Mouse (Mus musculus): ENCODE data around the gene Klk4. TPM values are rescaled to one million over a fixed set of nuclear protein-coding genes. Genes with fewer than 3 reads are reported as not detected.

Gene Klk4
- not detected in 2 replicates for polyA plus RNA-seq (2012; rRNA removed)

GRCm38 (mm10) chr7:43880912-43881311 is at the start of gene Klk4:
Klk4 (plus strand) TSS chr7:43881160.

GRCm38 (mm10) chr7:43841701-43842100 is 39.3 kb upstream of the Klk4 start, which contains the start of gene Klk5:
Klk5 (plus strand) TSS chr7:43841971.

GRCm38 (mm10) chr7:43933440-43933839 is 52.5 kb downstream of the Klk4 start, which contains the start of gene Klk15:
Klk15 (plus strand) TSS chr7:43933740.

Other genes with a start within 250 kb of the Klk4 start
- 0.05 TPM in 1 of 2 replicates, not detected in the other for gene Ceacam18, start 246.5 kb upstream of the Klk4 start, polyA plus RNA-seq (2012; rRNA removed)
- 0.71 and 1.8 TPM in 2 replicates for gene Siglece, start 221.0 kb upstream of the Klk4 start, polyA plus RNA-seq (2012; rRNA removed)
- 7.3 and 10.5 TPM in 2 replicates for gene Ctu1, start 209.1 kb upstream of the Klk4 start, polyA plus RNA-seq (2012; rRNA removed)
- gene Klk14, start 190.7 kb upstream of the Klk4 start, polyA plus RNA-seq (2012; rRNA removed), result 8.7 and 11.1 TPM in 2 replicates
- gene Klk13, start 168.6 kb upstream of the Klk4 start, polyA plus RNA-seq (2012; rRNA removed), result 36.1 and 62.4 TPM in 2 replicates
- 2.5 and 6.0 TPM in 2 replicates for gene Klk12, start 112.3 kb upstream of the Klk4 start, polyA plus RNA-seq (2012; rRNA removed)
- 27.7 and 37.5 TPM in 2 replicates for gene Klk11, start 106.6 kb upstream of the Klk4 start, polyA plus RNA-seq (2012; rRNA removed)
- 70.8 and 139 TPM in 2 replicates for gene Klk10, start 100.1 kb upstream of the Klk4 start, polyA plus RNA-seq (2012; rRNA removed)
- gene Klk9, start 89.3 kb upstream of the Klk4 start, polyA plus RNA-seq (2012; rRNA removed), result 13.5 and 28.2 TPM in 2 replicates
- gene Klk8, start 83.6 kb upstream of the Klk4 start, polyA plus RNA-seq (2012; rRNA removed), result 35.2 and 46.8 TPM in 2 replicates
- 5.4 and 17.8 TPM in 2 replicates for gene Klk7, start 69.9 kb upstream of the Klk4 start, polyA plus RNA-seq (2012; rRNA removed)
- 4.1 and 11.7 TPM in 2 replicates for gene Klk6, start 56.7 kb upstream of the Klk4 start, polyA plus RNA-seq (2012; rRNA removed)
- 26.4 and 45.6 TPM in 2 replicates for gene Klk5, start 39.2 kb upstream of the Klk4 start, polyA plus RNA-seq (2012; rRNA removed)
- not detected in 2 replicates for gene Klk15, start 52.6 kb downstream of the Klk4 start, polyA plus RNA-seq (2012; rRNA removed)
- gene Klk1b8, start 69.5 kb downstream of the Klk4 start, polyA plus RNA-seq (2012; rRNA removed), result not detected in 2 replicates
- not detected in 2 replicates for gene Klk1b1, start 85.6 kb downstream of the Klk4 start, polyA plus RNA-seq (2012; rRNA removed)
- not detected in 2 replicates for gene Klk1b9, start 94.9 kb downstream of the Klk4 start, polyA plus RNA-seq (2012; rRNA removed)
- not detected in 2 replicates for gene Klk1b11, start 114.7 kb downstream of the Klk4 start, polyA plus RNA-seq (2012; rRNA removed)
- gene Klk1b26, start 131.0 kb downstream of the Klk4 start, polyA plus RNA-seq (2012; rRNA removed), result 0.30 and 0.31 TPM in 2 replicates
- not detected in 2 replicates for gene Klk1b27, start 171.1 kb downstream of the Klk4 start, polyA plus RNA-seq (2012; rRNA removed)
- not detected in 2 replicates for gene Klk1b21, start 221.2 kb downstream of the Klk4 start, polyA plus RNA-seq (2012; rRNA removed)
- gene Klk1b22, start 231.5 kb downstream of the Klk4 start, polyA plus RNA-seq (2012; rRNA removed), result 0.38 TPM in 1 of 2 replicates, not detected in the other

All from stomach, adult 2 months (tissue).